Mouse (Mus musculus): Measurements from ENCODE around the gene Rsu1. TPM values are rescaled to one million over a fixed set of nuclear protein-coding genes. Genes with fewer than 3 reads are reported as not detected.

Gene Rsu1
- polyA plus RNA-seq, 2 experiments, result 91.7 to 119 TPM

GRCm38 (mm10) chr2:13161717-13162116, 109.5 kb downstream of the Rsu1 start:
- Histone ChIP-seq H3K9ac (ENCODE audit: low read depth, low read length, severe bottlenecking) (no peak overlapping the region), H3K36me3 (ENCODE audit: control insufficient read depth, insufficient read depth, low read length) (peaks cover 6% of the 10 kb centered on the region), H3K27me3 (ENCODE audit: control insufficient read depth, insufficient read depth, low read length) (no peaks in the 10 kb centered on the region), H3K4me3 (replicated peaks; ENCODE audit: low read length) (no peak overlapping the region), H3K27ac (replicated peaks; ENCODE audit: low read depth, low read length) (no peak overlapping the region), H3K4me1 (ENCODE audit: control insufficient read depth, insufficient read depth, low read length) (no peaks in the 10 kb centered on the region), H3K9me3 (ENCODE audit: control insufficient read depth, low read length) (no peaks in the 10 kb centered on the region), H3K4me2 (replicated peaks; ENCODE audit: low read depth, low read length, severe bottlenecking) (no peak overlapping the region)
- TF ChIP-seq POLR2A (IDR thresholded peaks at IDR 0.05; ENCODE audit: borderline replicate concordance, extremely low read depth, insufficient read depth, insufficient read length), result no peak
- DNase-seq (ENCODE audit: low spot score) (no peak), ATAC-seq (ENCODE audit: low FRiP score, low read depth) (no peak)
- 64% methylated on average over 2 of the region's 2 CpGs for WGBS

- TF ChIP-seq POLR2A (IDR thresholded peaks at IDR 0.05; ENCODE audit: borderline replicate concordance, extremely low read depth, insufficient read depth, insufficient read length), result no peak
- Histone ChIP-seq H3K4me1 (ENCODE audit: control insufficient read depth, insufficient read depth, low read length) (no peaks in the 10 kb centered on the region), H3K9ac (ENCODE audit: low read depth, low read length, severe bottlenecking) (no peak overlapping the region), H3K27ac (replicated peaks; ENCODE audit: low read depth, low read length) (no peak overlapping the region), H3K9me3 (ENCODE audit: control insufficient read depth, low read length) (no peaks in the 10 kb centered on the region), H3K4me2 (replicated peaks; ENCODE audit: low read depth, low read length, severe bottlenecking) (no peak overlapping the region), H3K4me3 (replicated peaks; ENCODE audit: low read length) (no peak overlapping the region), H3K36me3 (ENCODE audit: control insufficient read depth, insufficient read depth, low read length) (no peaks in the 10 kb centered on the region), H3K27me3 (ENCODE audit: control insufficient read depth, insufficient read depth, low read length) (no peaks in the 10 kb centered on the region)
- no peak for DNase-seq (ENCODE audit: low spot score)
- no peak for ATAC-seq (ENCODE audit: low FRiP score, low read depth)
- WGBS, result 51% methylated on average over 6 of the region's 6 CpGs
Measured at GRCm38 (mm10) chr2:13145245-13145644, 126.0 kb downstream of the Rsu1 start.

GRCm38 (mm10) chr2:13134890-13135289, 136.3 kb downstream of the Rsu1 start:
- Histone ChIP-seq H3K9ac (ENCODE audit: low read depth, low read length, severe bottlenecking) (no peak overlapping the region), H3K27ac (replicated peaks; ENCODE audit: low read depth, low read length) (no peak overlapping the region), H3K36me3 (ENCODE audit: control insufficient read depth, insufficient read depth, low read length) (no peaks in the 10 kb centered on the region), H3K4me3 (replicated peaks; ENCODE audit: low read length) (no peak overlapping the region), H3K4me1 (ENCODE audit: control insufficient read depth, insufficient read depth, low read length) (0 out of 2 replicates have a peak, but pooled peaks cover 2% of the 10 kb centered on the region), H3K27me3 (ENCODE audit: control insufficient read depth, insufficient read depth, low read length) (no peaks in the 10 kb centered on the region), H3K9me3 (ENCODE audit: control insufficient read depth, low read length) (no peaks in the 10 kb centered on the region), H3K4me2 (replicated peaks; ENCODE audit: low read depth, low read length, severe bottlenecking) (no peak overlapping the region)
- 83% methylated on average over 2 of the region's 2 CpGs for WGBS
- DNase-seq (ENCODE audit: low spot score) (no peak), ATAC-seq (ENCODE audit: low FRiP score, low read depth) (no peak)
- no peak for TF ChIP-seq POLR2A (IDR thresholded peaks at IDR 0.05; ENCODE audit: borderline replicate concordance, extremely low read depth, insufficient read depth, insufficient read length)

GRCm38 (mm10) chr2:13132841-13133240, 138.4 kb downstream of the Rsu1 start:
- Histone ChIP-seq H3K27ac (replicated peaks; ENCODE audit: low read depth, low read length) (no peak overlapping the region), H3K4me2 (replicated peaks; ENCODE audit: low read depth, low read length, severe bottlenecking) (no peak overlapping the region), H3K36me3 (ENCODE audit: control insufficient read depth, insufficient read depth, low read length) (no peaks in the 10 kb centered on the region), H3K4me1 (ENCODE audit: control insufficient read depth, insufficient read depth, low read length) (0 out of 2 replicates have a peak, but pooled peaks cover 2% of the 10 kb centered on the region), H3K27me3 (ENCODE audit: control insufficient read depth, insufficient read depth, low read length) (no peaks in the 10 kb centered on the region), H3K9ac (ENCODE audit: low read depth, low read length, severe bottlenecking) (no peak overlapping the region), H3K4me3 (replicated peaks; ENCODE audit: low read length) (no peak overlapping the region), H3K9me3 (ENCODE audit: control insufficient read depth, low read length) (no peaks in the 10 kb centered on the region)
- DNase-seq (ENCODE audit: low spot score), result no peak
- WGBS, result 87% methylated on average over 8 of the region's 8 CpGs
- TF ChIP-seq POLR2A (IDR thresholded peaks at IDR 0.05; ENCODE audit: borderline replicate concordance, extremely low read depth, insufficient read depth, insufficient read length), result no peak
- ATAC-seq (ENCODE audit: low FRiP score, low read depth), result no peak

GRCm38 (mm10) chr2:13132406-13132805, 138.8 kb downstream of the Rsu1 start:
- H3K4me3 ChIP-seq (replicated peaks; ENCODE audit: low read length), result no peak overlapping the region
- 88% methylated on average over 8 of the region's 8 CpGs for WGBS

GRCm38 (mm10) chr2:13129859-13130258, 141.4 kb downstream of the Rsu1 start:
- H3K27ac ChIP-seq (replicated peaks; ENCODE audit: low read depth, low read length), result no peak overlapping the region
- no peak for TF ChIP-seq POLR2A (IDR thresholded peaks at IDR 0.05; ENCODE audit: borderline replicate concordance, extremely low read depth, insufficient read depth, insufficient read length)
- no peak for ATAC-seq (ENCODE audit: low FRiP score, low read depth)

More at GRCm38 (mm10) chr2:13132406-13132805, 138.8 kb downstream of the Rsu1 start:
- no peak overlapping the region for H3K27ac ChIP-seq (replicated peaks; ENCODE audit: low read depth, low read length)
- H3K36me3 ChIP-seq (ENCODE audit: control insufficient read depth, insufficient read depth, low read length), result no peaks in the 10 kb centered on the region
- H3K4me1 ChIP-seq (ENCODE audit: control insufficient read depth, insufficient read depth, low read length), result 0 out of 2 replicates have a peak, but pooled peaks cover 2% of the 10 kb centered on the region
- no peaks in the 10 kb centered on the region for H3K9me3 ChIP-seq (ENCODE audit: control insufficient read depth, low read length)
- no peak overlapping the region for H3K4me2 ChIP-seq (replicated peaks; ENCODE audit: low read depth, low read length, severe bottlenecking)
- H3K27me3 ChIP-seq (ENCODE audit: control insufficient read depth, insufficient read depth, low read length), result no peaks in the 10 kb centered on the region
- DNase-seq (ENCODE audit: low spot score) (no peak), ATAC-seq (ENCODE audit: low FRiP score, low read depth) (no peak)
- no peak overlapping the region for H3K9ac ChIP-seq (ENCODE audit: low read depth, low read length, severe bottlenecking)
- TF ChIP-seq POLR2A (IDR thresholded peaks at IDR 0.05; ENCODE audit: borderline replicate concordance, extremely low read depth, insufficient read depth, insufficient read length), result no peak

More at GRCm38 (mm10) chr2:13129859-13130258, 141.4 kb downstream of the Rsu1 start:
- H3K4me1 ChIP-seq (ENCODE audit: control insufficient read depth, insufficient read depth, low read length), result 0 out of 2 replicates have a peak, but pooled peaks cover 2% of the 10 kb centered on the region
- H3K9me3 ChIP-seq (ENCODE audit: control insufficient read depth, low read length), result no peaks in the 10 kb centered on the region
- H3K9ac ChIP-seq (ENCODE audit: low read depth, low read length, severe bottlenecking), result no peak overlapping the region
- no peak for DNase-seq (ENCODE audit: low spot score)
- no peak overlapping the region for H3K4me3 ChIP-seq (replicated peaks; ENCODE audit: low read length)
- H3K27me3 ChIP-seq (ENCODE audit: control insufficient read depth, insufficient read depth, low read length), result no peaks in the 10 kb centered on the region
- no peak overlapping the region for H3K4me2 ChIP-seq (replicated peaks; ENCODE audit: low read depth, low read length, severe bottlenecking)
- 61% methylated on average over 10 of the region's 10 CpGs for WGBS
- H3K36me3 ChIP-seq (ENCODE audit: control insufficient read depth, insufficient read depth, low read length), result no peaks in the 10 kb centered on the region
